Mouse (Mus musculus) C2C12 (cell line): ENCODE data around the gene Cartpt.

Source experiments
- CTCF ChIP-seq: IDR thresholded peaks from one replicate; pipeline ENCODE4 v1.5.1; 2011; ENCODE audit not compliant: control insufficient read depth, insufficient read depth, insufficient read length
- MAX ChIP-seq: IDR thresholded peaks from one replicate; pipeline ENCODE4 v1.6.1; 2011; ENCODE audit warnings: mild to moderate bottlenecking, control low read depth
- MYOG ChIP-seq: IDR thresholded peaks from one replicate; pipeline ENCODE4 v1.6.1; 2011; ENCODE audit not compliant: control insufficient read depth, insufficient read length; ENCODE audit errors: extremely low read depth

- TF ChIP-seq CTCF (no peak), MAX (no peak), MYOG (no peak)
Measured at GRCm38 (mm10) chr13:99940601-99941000, 39.7 kb upstream of the Cartpt start.
